Mouse (Mus musculus): ENCODE results near the gene Slc35d2.
A peak's percentile ranks its signal among the peaks of the same experiment; 100 is the strongest.

Slc35d2 gene

DNA sequence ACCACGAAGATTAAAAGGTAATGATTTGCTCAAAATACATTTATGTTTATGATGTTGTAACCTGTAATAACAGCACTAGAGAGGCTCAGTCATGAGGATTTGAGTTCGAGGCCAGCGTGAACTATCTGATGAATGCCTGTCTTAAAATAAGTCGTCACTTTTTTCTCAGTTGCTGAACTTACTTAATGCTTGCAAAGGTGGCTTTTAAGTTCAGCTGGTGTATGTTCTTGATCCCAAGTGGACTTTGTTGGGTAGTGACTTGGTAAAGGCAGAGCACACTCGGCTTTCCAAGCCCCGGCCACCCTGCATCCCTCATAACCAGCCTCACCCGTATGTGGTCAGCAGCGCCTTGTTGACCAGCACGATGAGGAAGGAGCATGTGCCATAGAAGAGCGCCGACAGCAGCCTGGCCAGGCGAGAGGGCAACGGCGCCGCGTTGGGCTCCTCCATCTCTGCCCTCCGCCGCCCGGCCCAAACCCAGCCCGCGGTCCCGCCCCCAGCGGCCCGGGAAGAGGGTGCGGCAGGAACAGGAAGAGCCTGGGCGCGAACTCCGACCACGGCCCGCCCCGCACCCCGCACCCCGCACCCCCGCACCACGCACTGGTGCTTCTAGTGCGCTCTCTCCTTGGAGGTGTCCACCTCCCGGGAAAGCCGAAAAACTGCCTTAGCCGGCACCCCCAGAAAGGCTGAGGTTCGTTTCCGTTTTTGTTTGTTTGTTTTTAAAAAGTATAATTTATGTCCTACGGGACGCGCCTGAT lies at the start of gene Slc35d2:
Gene Slc35d2, minus strand, starts transcription at position 511 of the 758 bp plus-strand sequence.
- DNase-seq (ENCODE audit: low read depth, low spot score): peak; percentile 60

- no peak for DNase-seq (ENCODE audit: low read depth, low spot score)
Measured at GRCm38 (mm10) chr13:64178000-64178399, 48.8 kb upstream of the Slc35d2 start.

- DNase-seq (ENCODE audit: low read depth, low spot score): no peak
Measured at GRCm38 (mm10) chr13:64169746-64170145, 40.6 kb upstream of the Slc35d2 start.

- no peak for DNase-seq (ENCODE audit: low read depth, low spot score)
Measured at GRCm38 (mm10) chr13:64163147-64163715, 34.1 kb upstream of the Slc35d2 start.

DNA sequence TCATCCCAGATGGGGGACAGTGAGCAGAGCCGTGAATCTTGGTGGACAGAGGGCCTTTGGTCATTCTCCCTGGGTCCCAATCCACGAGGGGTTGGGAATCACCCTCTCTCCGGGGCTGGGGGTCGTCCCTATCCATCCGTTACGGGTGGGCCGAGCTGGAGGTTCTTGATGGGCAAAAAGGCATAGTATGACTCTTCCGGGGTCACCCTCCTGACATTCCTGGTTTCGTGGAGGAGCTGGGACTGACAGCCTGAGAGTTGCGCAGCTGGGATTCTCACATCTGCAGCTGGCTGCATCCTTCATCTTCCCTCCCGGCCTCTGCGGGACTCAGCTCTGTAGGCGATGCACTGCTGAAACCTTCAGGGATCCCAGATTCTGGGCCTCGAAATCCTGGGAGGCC lies 33.5 kb upstream of the Slc35d2 start:
- peak; percentile 31 for DNase-seq (ENCODE audit: low read depth, low spot score)

GRCm38 (mm10) chr13:64161916-64162611 lies 32.9 kb upstream of the Slc35d2 start:
- no peak for DNase-seq (ENCODE audit: low read depth, low spot score)

DNA sequence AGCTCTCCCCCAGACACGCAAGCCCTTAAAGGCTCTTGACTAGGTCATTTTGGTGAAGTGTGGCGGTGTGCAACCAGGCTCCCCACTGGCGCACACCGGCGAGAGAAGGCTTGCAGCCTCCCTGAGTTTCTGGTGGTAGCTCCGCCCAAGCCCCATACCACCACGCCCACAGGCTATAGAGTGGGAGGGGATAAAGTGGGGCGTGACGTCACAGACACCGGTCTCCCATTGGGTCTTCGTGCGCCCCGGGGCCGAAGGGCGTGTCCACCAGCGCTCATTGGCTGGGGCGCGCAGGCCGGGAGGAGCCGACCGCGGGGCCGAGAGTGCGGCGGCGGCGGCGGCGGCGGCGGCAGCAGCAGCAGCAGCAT lies 32.4 kb upstream of the Slc35d2 start, which contains the start of gene Habp4:
Gene Habp4, plus strand, starts transcription at position 277 of the 368 bp plus-strand sequence.
- peak; percentile 98 for DNase-seq (ENCODE audit: low read depth, low spot score)

GRCm38 (mm10) chr13:64156966-64157365 lies 27.8 kb upstream of the Slc35d2 start:
- peak; percentile 68 for DNase-seq (ENCODE audit: low read depth, low spot score)

DNA sequence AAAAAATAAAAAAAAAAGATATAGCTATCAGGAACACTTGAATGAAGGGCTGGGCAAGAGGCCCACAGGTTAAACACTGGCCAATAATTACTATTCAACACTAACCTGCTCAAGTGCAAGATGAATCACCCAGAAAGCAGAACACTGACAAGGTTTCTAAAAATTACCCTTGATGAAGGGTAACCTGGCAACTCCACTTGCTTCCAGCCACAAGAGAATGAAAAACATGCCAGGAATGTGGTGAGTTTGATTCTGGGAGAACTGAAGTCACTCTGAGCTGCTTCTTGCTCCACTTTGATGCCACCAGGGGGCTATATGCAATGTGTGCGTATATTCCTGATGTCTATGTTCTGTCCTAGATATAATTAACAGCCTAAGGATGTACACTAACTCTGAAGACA lies 26.0 kb upstream of the Slc35d2 start:
- DNase-seq (ENCODE audit: low read depth, low spot score): peak; percentile 94

DNA sequence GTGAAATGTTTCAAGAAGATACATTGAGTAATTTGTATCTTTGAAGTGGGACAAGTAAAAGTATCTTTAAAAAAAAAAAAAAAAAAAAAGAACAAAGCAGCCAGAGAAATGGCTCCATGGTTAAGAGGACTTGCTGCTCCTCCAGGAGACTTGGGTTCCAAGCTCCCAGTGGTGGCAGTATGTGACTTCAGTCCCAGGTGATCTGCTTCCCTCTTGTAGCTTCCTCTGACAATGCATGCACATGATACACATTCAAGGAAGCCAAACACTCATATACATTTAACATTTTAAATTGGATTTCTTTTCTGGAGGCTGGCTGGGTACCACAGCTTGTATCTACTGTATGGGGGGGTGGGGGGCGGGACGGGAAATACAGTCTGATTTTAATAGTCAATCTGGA lies 25.5 kb upstream of the Slc35d2 start:
- peak; percentile 39 for DNase-seq (ENCODE audit: low read depth, low spot score)

DNA sequence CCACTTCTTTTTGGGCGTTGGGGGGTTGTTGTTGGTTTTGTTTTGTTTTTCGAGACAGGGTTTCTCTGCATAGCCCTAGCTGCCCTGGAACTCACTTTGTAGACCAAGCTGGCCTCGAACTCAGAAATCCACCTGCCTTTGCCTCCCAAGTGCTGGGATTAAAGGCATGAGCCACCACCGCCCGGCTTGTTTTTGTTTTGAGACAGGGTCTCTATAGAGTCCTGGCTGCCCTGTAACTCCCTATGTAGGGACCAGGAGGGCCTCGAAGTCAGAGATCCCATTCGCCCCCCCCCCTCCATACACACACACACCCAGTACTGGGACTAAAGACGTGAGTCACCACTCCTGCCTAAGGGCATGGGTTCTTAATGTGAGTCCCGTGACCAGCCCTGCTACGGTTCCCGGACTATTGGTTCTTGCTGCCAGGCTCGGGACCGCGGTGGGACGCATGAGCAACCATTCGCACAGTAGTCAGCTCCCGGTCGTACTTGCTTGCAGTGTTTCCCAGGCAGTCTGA lies 24.6 kb upstream of the Slc35d2 start:
- peak; percentile 83 for DNase-seq (ENCODE audit: low read depth, low spot score)

- DNase-seq (ENCODE audit: low read depth, low spot score): peak; percentile 99
Measured at GRCm38 (mm10) chr13:64153083-64153682, 24.0 kb upstream of the Slc35d2 start, which contains the start of gene Zfp367. Zfp367 (minus strand) TSS chr13:64153202.

- DNase-seq (ENCODE audit: low read depth, low spot score): peak; percentile 22
Measured at GRCm38 (mm10) chr13:64152671-64153082, 23.5 kb upstream of the Slc35d2 start.

DNA sequence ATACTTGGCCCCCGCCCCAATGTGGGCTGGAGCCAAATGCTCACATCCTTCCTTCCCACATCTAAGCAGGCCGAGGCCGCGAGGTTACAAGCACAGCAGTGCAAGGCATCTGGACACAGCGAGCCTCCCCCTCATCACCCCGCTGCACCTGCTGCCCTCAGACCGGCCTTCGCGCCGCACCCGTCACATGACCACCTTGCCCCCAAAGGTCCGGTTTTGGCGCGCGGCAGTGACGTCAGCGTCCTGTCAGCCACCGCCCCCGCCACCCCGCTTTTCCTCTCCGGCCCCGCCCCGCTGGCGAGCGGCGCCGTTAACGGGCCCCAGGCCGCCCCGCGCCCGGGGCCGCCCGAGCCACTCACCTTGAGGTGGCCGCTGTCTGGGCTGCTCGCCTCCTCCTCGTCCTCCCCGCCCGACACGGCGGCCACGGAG lies 23.1 kb upstream of the Slc35d2 start:
- peak; percentile 79 for DNase-seq (ENCODE audit: low read depth, low spot score)

- DNase-seq (ENCODE audit: low read depth, low spot score): no peak
Measured at GRCm38 (mm10) chr13:64150121-64150520, 21.0 kb upstream of the Slc35d2 start.

DNA sequence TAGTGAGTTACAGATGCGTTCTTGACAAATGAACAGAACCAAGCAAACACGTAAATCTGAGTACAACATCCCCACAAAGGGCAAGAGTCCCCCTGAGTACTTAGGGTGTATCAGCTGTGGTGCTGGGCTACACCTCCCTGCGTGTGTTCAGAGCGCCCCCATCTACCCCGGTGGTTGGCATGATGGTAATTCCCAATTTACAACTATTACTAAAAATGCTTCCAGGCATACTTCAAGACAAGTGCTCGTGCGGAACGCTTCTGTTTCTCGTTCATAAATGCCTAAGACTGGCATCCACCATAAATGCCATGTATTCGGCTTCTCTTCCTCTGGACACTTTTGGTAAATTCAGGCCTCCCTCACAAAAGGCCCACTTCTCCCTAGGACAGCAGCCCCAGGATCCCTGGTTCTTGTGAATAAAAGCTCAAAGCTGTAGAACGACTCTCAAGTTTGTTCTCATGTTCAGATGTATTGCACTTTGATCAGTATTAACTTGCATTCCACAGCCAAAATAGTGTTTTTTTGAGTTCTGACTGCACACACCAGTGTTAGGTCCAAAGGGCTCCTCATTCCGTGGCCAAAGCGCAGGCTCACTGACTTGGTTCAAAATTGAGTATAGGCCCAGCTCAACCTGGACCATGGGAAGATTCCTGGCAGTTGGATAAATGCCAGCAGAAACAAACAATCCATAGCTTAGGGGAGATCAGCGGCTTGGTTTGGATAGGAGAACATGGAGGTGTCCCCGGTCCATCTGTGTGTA lies 628 bp upstream of the Slc35d2 start:
- peak; percentile 53 for DNase-seq (ENCODE audit: low read depth, low spot score)

GRCm38 (mm10) chr13:64126316-64126715 lies 2.9 kb downstream of the Slc35d2 start:
- DNase-seq (ENCODE audit: low read depth, low spot score): no peak

DNA sequence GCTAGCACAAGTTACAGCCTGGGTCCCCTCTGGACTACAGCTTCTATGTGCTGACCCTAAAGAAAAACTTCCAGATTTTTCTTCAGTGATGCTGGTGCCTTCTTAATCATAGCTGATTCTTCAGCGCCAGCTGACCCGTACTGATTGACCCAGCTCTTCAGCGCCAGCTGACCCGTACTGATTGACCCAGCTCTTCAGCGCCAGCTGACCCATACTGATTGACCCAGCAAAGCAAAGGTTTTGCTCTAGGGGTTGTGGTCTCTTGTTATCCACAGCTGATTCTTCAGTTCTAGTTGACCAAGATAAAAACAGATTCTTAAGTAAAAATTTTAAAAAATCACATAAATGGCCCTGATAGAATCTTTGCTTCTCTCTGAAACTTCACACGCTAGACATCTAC lies 4.3 kb downstream of the Slc35d2 start:
- DNase-seq (ENCODE audit: low read depth, low spot score): no peak

DNA sequence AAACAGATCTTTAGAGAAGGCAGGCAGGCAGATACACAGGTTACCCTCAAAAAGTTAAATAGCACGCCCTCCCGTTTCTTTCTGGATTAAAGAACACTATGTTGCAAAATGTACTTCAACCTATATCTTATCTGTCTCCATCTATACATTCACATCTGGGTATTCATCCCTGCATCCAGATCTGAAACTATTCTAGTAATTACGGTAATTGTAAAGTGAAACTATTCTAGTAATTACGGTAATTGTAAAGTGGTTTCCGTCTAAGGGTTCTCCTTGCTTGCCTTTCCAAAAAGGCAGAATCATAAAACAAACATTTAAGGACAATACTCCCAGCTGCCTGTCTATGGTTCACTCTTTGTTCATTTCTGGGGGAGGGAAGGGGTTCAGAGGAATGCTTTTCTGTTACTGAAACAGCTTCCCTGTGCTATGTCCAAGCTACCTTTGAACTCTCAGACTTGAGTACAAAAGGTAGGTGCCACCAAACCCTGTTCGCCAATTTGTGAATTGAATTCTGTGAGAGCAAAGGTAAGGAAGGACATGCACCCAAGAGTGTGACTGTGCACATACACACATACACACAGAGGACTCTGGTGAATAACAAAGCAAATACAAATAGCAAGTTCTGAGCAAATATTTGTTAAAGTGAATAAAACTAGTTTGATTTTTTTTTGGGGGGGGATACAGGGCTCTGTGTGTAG lies 5.5 kb downstream of the Slc35d2 start:
- DNase-seq (ENCODE audit: low read depth, low spot score): no peak

- DNase-seq (ENCODE audit: low read depth, low spot score): no peak
Measured at GRCm38 (mm10) chr13:64120760-64121159, 8.4 kb downstream of the Slc35d2 start.
